Mouse (Mus musculus) liver, postnatal 0 days (tissue): ENCODE measurements around the gene Olfr56.

Experiments
- CTCF ChIP-seq: sonication (generic); IDR thresholded peaks from 2 replicates; pipeline ENCODE4 v1.5.1; 2016; ENCODE audit warnings: antibody characterized with exemption, low read depth
- EP300 ChIP-seq: IDR thresholded peaks from 2 replicates; pipeline ENCODE4 v1.6.1; 2016; ENCODE audit warnings: antibody characterized with exemption, low read depth, mild to moderate bottlenecking

GRCm38 (mm10) chr11:49124169-49124568 lies 145.5 kb downstream of the Olfr56 start:
- TF ChIP-seq CTCF (no peak), EP300 (0 out of 2 replicates have a peak, but pooled peaks have one; percentile 32)
